In genomic region chr1:160793791-160794757, GRCm38 (mm10) we compare ENCODE assay signal across 17 mouse cellular contexts. TPM values are rescaled to one million over a fixed set of nuclear protein-coding genes. Genes with fewer than 3 reads are reported as not detected.
A peak's percentile ranks its signal among the peaks of the same experiment; 100 is the strongest.
DNase-seq lines count a peak whose midpoint lies in the region; ATAC-seq lines count a peak whose summit lies in the region.
"Had no signal": no experiment of that assay in that cellular context is flagged by ENCODE, and none has a peak within 500 bp of the region (broad histone marks: within the 10 kb centered on the region; RNA-seq: fewer than 3 reads in every experiment).

No protein-coding gene starts in this region.

- H3K4me1 ChIP-seq in liver, embryonic 15.5 days (replicated peaks) = peaks cover 35% of the 10 kb centered on the region
- H3K4me1 ChIP-seq: heart, embryonic 12.5 days had no signal

- no peaks in the 10 kb centered on the region for H3K36me3 ChIP-seq in liver, embryonic 15.5 days (replicated peaks)
- no peaks in the 10 kb centered on the region for H3K36me3 ChIP-seq in splenic B cell, adult 2 months (ENCODE audit: control insufficient read depth, insufficient read depth, low read length, poor library complexity, severe bottlenecking)
- H3K36me3 ChIP-seq: forebrain, embryonic 10.5 days; heart, embryonic 12.5 days; limb, embryonic 12.5 days; neural tube, embryonic 12.5 days had no signal

- peak overlapping the region; percentile 31 for H3K9ac ChIP-seq in liver, embryonic 15.5 days

- peak overlapping the region; percentile 97 for H3K27ac ChIP-seq in liver, embryonic 15.5 days (replicated peaks)
- H3K27ac ChIP-seq: hindbrain, postnatal 0 days; neural tube, embryonic 12.5 days had no signal

- 29% methylated on average over 13 of the region's 13 CpGs for WGBS in liver, embryonic 15.5 days (ENCODE audit: insufficient replicate concordance)

- no peak overlapping the region; the same call in 1 of the 2 replicates for H3K4me3 ChIP-seq in liver, embryonic 15.5 days (replicated peaks)

- no peaks in the 10 kb centered on the region for H3K9me3 ChIP-seq in liver, embryonic 15.5 days (replicated peaks)
- H3K9me3 ChIP-seq: forebrain, embryonic 10.5 days; limb, embryonic 12.5 days; neural tube, embryonic 12.5 days had no signal

- peak overlapping the region; percentile 74 for H3K4me2 ChIP-seq in liver, embryonic 15.5 days

- peak; percentile 70 for ATAC-seq in erythroblast, adult 5-6 weeks (replicated peaks; ENCODE audit: low FRiP score, poor library complexity, severe bottlenecking)
- peak; percentile 75 for ATAC-seq in liver, embryonic 15.5 days (ENCODE audit: insufficient read depth)

- DNase-seq in spleen, adult 12 weeks (ENCODE audit: low spot score) = peak; percentile 56
- DNase-seq in spleen, adult 18-20 months = no peak
- peak; percentile 29 for DNase-seq in splenic B cell, adult 2 months (ENCODE audit: low read depth, low spot score)
- DNase-seq in left cerebral cortex, adult 8-10 months (ENCODE audit: low spot score in 2 of 2) = no peak
- no peak for DNase-seq in urinary bladder, adult 18-20 months (ENCODE audit: low spot score in 2 of 2)
- DNase-seq in cerebellum, adult 9-11 months = no peak
- DNase-seq: cerebellum, adult 8-10 months; heart, postnatal 36 days; kidney, adult 8-10 months had no signal

- H3K27me3 ChIP-seq in liver, embryonic 15.5 days = no peaks in the 10 kb centered on the region
- H3K27me3 ChIP-seq in splenic B cell, adult 2 months (ENCODE audit: control insufficient read depth, insufficient read depth, low read length, poor library complexity, severe bottlenecking) = no peaks in the 10 kb centered on the region
- H3K27me3 ChIP-seq: heart, embryonic 12.5 days; limb, embryonic 12.5 days; megakaryocyte, embryonic 14.5 days; neural tube, embryonic 12.5 days had no signal

RNA-seq across cellular contexts. Expression of gene Rabgap1l, which starts 1.1 kb away (rescaled TPM):
- 82.3 and 161 TPM in 2 replicates for total RNA-seq in erythroblast, adult 5-6 weeks (2015; ENCODE audit: low replicate concordance)
- total RNA-seq in erythroblast, adult 5-6 weeks (2017; ENCODE audit: low replicate concordance) = 105 and 110 TPM in 2 replicates
- polyA plus RNA-seq in liver, embryonic 15.5 days (2015; fragmentation: Nextera tagmentation; extraction: Ambion mirVana) = 26.5 and 26.7 TPM in 2 replicates
- total RNA-seq in left cerebral cortex, adult 8-10 months (2022) = 100 to 1,000 TPM; 202 to 244 (median 218) TPM

Comparison
In these comparisons a context has a peak if more than half of its experiments do, and no peak if none do; other contexts are left out.
1. DNase-seq: peak in spleen, adult 12 weeks (single experiment) and splenic B cell, adult 2 months (single experiment); none in spleen, adult 18-20 months (0 of 2), left cerebral cortex, adult 8-10 months (0 of 2), urinary bladder, adult 18-20 months (0 of 2) and cerebellum, adult 9-11 months (single experiment).